Mouse (Mus musculus): ENCODE measurements around the gene Aak1. TPM values are rescaled to one million over a fixed set of nuclear protein-coding genes. Genes with fewer than 3 reads are reported as not detected.
"Not testable (repeated sequence)": the region's sequence is repeated elsewhere in the genome, so short reads cannot be mapped to it uniquely, and the experiment has no call there.

Aak1 gene
- total RNA-seq, 2 experiments from 2014 or later: 75.4 to 89.1 TPM

DNA sequence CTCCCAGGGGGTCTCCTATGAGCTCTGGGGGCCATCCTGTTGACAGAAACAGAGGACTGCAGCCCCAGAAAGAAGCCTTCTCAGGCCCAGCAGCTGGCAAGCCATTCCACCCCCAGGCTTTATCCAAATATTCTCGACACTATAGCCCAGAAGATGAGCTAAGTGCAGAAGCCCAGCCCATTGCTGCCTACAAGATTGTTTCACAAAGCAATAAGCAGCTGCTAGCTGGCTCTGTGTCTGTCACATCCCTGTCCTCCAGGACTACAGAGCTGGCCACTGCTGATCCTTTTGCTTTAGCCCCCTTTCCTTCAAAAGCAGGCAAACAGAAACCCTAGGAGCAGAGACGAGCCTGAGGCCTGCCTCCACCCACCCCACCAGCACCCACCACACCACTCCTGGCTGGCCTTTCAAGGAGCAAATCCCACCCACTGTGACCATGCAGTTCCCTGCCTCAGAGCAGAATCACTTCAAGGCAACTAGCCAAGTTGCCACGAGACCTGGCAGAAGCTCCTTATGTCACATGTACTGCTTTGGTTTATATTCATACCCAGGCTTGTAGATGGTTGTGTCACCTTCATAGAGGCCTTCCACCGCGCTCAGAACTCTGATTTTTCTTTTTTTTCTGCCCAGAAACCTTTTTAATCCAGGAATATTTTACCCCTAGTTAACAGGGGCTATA is 147.5 kb downstream of the Aak1 start:
- DNase-seq (ENCODE audit: low spot score): no peak
- intact Hi-C loops (cut with DNase I): no loop called here

DNA sequence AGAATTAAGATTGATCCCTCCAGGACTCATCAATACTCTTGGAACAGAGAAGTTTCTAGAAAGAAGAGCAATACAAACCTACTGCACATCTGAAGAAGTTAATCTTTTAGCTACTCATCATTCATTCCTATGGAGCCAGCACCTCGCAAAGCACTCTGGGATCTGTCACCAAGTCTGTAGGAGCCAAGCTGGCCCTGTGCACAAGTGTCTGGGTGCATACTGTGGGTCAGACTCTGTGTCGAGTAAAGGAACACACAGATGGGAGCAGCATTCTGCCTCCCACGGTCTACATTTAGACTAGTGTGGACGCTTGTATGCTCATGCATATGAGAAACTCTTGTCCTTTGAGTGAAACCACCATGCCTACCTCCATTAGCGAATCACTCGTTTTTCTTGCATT is 148.0 kb downstream of the Aak1 start:
- DNase-seq (ENCODE audit: low spot score): no peak
- intact Hi-C loops (cut with DNase I): no loop called here

DNA sequence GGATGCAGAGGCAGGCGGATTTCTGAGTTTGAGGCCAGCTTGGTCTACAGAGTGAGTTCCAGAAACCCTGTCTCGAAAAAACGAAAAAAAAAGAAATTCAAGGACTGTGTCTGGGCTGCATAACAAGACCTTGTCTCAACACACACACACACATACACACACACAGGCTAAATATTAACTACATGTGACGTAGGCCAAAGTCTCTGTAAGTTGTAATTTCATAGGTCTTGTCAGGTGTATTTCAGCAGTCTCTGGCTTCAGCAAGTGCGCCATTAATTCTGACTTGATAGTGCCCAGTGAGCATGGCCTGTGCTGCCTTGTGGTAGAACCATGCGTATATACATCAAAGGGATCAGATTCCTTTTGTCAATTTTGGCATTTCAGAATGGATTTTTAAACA is 152.7 kb downstream of the Aak1 start:
- intact Hi-C loops (cut with DNase I): loop anchor here (5.0 kb wide), 1 partner anchor 190 kb away; no protein-coding TSS in a partner anchor
- no peak for DNase-seq (ENCODE audit: low spot score)

DNA sequence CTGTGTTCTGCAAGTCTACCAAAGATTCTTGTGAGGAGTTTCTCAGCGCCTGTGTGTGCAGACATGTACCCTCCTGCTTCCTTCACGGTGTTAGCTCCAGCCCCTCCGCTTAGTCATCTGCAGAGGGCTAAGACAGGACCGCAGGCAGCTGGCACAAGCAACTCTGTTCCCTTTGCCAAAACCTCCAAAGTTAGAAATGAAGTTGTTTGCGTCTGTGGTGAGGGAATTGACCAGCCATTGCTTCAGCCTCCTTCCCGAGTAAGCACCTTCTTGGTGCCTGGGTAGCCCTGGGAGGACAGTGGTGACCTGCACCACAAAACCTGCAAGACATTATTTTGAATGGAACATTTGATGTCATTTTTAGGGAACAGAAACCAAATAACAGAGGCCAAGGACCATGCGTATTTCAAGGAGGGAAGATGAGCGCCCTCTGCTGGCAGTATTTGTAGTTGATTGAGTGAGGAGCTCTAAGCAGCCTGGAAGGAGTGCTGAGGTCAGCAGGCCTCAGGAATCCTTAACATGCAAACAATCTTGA is 153.3 kb downstream of the Aak1 start:
- intact Hi-C loops (cut with DNase I): loop anchor here (5.0 kb wide), 1 partner anchor 190 kb away; no protein-coding TSS in a partner anchor
- peak; percentile 58 for DNase-seq (ENCODE audit: low spot score)

DNA sequence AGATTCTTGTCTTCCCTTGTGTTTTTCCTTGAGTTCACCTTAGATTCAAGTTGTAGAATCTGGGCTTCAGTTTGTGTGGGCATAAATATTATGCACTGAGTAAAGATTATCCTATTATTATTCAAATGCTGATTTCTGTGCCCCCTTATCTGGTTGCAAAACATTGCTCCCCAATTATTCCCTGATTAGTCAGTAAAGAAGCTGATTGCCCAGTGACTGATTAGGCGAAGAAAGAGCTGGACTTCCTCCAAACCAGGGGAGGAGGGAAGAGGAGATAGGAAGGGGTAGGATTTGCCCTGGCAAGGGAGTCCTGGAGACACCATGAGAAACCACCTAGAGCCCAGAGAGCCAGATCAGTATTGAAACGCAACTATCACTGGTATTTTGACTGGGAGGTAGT is 154.8 kb downstream of the Aak1 start:
- no peak for DNase-seq (ENCODE audit: low spot score)
- intact Hi-C loops (cut with DNase I): loop anchor here (5.0 kb wide), 1 partner anchor 192 kb away; no protein-coding TSS in a partner anchor

DNA sequence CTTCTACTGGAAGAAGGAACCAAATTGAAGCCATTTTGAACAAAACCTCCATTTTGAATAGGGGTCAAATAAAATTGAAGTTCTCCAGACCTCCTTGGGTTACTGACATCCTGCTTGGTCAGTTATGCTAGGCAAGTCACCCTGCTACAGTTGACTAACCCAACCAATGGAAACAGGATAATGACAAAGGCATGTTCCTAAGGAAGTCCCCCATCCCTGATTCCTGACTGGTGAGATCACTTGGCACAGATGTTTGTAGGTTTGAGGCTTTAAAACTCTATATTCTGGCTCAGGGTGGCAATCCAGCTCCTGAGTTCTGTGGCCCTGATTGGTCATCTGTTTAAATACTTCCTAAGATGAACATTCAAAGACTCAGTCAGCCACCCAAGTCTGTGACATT is 156.3 kb downstream of the Aak1 start:
- intact Hi-C loops (cut with DNase I): loop anchor here (5.0 kb wide), 1 partner anchor 37 kb away; the partner anchor contains the start of gene Gfpt1
- no peak for DNase-seq (ENCODE audit: low spot score)

DNA sequence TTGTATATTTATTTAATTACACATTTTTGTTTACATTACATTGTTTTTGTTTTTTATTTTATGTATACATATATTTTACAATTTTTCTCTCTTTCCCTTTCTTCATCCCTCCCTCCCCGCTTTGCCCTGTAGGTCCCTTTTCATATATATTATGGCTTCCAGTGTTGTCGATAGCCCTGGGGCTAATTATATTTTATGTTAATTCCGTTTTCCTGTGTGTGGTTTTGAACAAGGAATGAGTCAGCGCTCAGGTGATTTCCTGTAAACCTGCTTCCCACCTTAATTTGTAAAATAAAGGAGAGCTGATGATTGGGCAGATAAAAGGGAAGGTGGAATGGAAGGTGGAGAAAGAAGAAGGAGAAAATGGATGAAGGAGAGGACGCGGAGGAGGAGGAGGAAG is 159.6 kb downstream of the Aak1 start, which contains the start of gene Nfu1:
TSS of gene Nfu1 (plus strand) at position 350 of the 400 bp plus-strand sequence.
- intact Hi-C loops (cut with DNase I): loop anchor here (5.0 kb wide), 1 partner anchor 33 kb away; the partner anchor contains the start of gene Gfpt1
- DNase-seq (ENCODE audit: low spot score): no peak

DNA sequence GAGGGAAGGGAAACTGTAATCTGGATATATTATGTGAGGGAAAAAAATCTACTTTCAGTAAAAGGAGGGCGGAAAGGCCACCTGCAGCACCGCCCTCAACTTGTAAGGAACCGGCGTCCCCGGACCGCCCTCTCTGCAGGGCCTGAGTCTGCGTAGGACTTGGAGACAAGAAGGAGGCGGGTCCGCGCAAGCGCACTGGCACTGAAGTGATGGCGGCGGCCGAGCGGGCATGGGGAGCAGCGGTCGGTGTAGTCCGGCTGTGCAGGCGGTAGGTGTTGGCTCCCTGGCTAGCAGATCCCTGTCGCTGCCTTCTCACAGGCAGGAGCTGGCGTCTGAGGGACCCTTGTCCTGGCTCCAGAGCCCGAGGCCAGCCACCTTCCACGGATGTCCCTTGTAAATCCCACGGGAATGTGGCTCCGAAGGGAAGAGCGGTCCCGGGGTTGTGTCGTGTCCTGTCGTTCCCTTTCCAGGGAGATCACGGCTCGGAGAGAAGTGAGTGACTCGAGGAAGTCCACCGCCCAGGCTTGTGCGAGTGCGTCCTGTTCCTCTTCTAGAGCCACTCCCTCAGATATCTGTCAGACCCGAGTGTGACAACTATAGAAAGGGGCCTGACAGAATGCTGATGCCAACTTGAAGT is 160.5 kb downstream of the Aak1 start:
- intact Hi-C loops (cut with DNase I): loop anchor here (5.0 kb wide), 1 partner anchor 32 kb away; the partner anchor contains the start of gene Gfpt1
- DNase-seq (ENCODE audit: low spot score): peak; percentile 90

DNA sequence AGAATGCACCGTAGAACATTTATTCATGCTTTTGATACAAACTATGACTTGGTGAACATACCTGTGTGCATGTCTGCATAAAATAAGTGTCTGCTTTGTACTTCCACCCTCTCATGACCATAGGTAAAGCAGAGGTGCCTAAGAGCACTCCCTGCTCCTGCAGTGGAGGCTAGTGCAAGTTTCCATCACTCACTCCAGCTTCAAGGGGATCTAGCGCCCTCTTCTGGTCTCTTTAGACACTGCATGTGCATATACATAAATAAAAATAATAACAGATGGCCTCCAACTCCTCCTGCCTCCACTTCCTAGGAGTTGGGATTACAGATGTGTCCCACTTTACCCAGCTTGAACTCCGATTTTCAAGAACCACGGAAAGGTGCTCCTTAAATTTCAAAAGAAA is 167.6 kb downstream of the Aak1 start:
- intact Hi-C loops (cut with DNase I): no loop called here
- DNase-seq (ENCODE audit: low spot score): no peak

DNA sequence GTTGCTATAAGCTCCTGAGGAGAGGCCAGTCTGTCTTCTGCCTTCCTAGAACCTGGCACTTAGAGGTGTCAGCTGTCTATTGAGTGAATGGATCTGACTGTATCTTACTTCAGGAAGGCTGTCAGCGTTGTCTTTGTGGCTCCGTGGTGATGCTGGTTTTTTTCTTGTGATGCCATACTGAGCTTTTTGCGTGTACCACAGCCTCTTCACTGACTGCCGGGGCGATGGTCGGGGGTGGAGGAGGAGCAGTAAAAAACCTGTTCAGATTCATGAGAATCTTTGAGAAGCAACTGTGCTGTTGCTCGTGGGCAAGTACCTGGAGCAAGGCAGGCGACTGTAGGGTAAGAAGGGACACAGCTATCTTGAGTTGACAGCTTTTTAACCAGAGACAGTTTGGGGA is 169.6 kb downstream of the Aak1 start:
- intact Hi-C loops (cut with DNase I): no loop called here
- DNase-seq (ENCODE audit: low spot score): no peak

DNA sequence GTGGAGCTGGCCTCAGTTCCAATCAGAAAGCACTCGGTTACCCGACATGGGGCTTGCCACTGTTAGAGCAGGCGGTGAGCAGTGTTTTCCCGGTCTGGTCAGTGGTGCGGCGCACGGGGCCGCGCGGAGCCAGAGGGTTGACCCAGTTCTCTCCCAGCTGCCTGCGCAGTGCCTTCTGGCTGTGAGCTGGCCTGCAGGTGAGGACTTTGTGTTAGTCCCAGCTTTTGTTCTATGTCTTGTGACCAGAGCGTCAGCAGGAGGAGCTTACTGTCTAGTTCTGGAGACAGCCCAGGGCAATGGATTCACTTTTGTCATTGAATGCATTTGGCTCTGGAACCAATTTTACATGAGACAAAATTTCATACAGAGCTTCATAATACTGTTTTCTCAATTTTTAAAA is 172.5 kb downstream of the Aak1 start:
- intact Hi-C loops (cut with DNase I): no loop called here
- no peak for DNase-seq (ENCODE audit: low spot score)

DNA sequence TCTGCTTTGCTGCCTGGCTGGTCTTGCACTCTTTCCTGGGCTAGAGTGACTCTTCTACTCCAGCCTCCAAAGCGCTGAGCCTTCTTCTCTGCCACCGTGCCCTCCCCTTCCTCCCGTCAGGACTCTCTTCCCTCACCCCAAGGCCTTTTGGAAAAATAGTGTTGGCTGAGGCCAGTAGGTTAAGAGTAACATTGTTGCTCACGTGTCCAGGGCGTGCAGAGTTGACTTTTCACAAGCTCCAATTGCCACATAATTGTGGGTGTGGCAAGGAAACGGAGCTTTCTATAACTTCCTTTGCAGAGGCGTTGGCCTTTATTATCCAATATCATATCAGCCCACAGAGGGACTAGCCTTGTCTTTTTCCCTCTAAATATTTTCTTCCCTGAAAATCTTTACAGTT is 177.7 kb downstream of the Aak1 start:
- DNase-seq (ENCODE audit: low spot score): no peak
- intact Hi-C loops (cut with DNase I): no loop called here

DNA sequence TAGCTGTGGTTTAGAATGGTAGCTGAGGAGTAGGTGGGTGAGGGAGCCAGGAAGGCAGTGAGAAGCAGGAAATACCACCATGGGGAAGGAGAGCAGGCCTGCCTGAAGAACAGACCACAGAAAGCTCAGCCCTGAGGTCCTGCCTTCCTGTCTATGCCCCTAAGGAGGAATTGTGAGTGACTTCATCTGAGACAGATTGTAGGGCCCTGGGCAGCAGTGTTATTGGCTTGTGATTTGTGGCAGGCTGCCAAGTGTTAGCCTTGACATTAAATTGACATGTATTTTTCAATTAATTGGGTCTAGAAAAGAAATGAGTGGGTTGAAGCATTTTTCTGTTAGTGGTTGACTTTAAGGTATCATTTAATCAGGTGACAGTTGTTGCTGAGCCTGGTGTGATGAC is 179.6 kb downstream of the Aak1 start:
- DNase-seq (ENCODE audit: low spot score): no peak
- intact Hi-C loops (cut with DNase I): no loop called here

DNA sequence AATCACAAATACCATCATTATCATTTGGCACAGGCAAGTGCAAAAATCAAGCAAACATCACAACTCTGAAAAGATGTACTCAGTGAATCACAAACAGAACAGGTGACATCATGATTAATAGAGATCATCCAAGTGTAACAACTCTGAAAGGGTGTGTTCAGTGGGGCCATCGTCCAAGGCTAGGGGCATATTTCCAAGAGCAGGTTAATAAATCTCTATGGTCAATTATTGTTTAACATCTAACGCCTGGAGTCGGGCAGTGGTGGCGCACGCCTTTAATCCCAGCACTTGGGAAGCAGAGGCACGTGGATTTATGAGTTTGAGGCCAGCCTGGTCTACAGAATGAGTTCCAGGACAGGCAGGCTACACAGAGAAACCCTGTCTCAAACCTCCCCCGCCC is 182.0 kb downstream of the Aak1 start:
- DNase-seq (ENCODE audit: low spot score); intact Hi-C loops (cut with DNase I): not testable (repeated sequence)

DNA sequence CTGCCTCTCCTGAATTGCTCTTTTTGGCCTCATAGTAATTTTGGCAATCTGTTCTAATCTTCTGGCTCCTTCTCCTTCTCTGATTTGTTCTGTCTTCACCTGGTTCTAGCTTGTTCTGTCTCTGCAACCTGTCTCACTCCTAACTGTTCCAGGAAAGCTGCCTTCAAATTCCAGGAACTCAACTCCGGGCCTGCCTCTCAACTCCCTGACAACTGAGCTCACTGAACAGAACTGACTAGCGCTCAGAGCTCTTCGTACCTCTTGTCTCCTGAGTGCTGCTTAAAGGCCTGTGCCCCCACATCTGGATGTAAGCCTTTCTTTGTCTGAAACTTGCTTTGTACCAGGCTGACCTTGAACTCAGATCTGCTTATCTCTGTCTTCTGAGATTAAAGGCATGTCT is 183.1 kb downstream of the Aak1 start:
- DNase-seq (ENCODE audit: low spot score): no peak
- intact Hi-C loops (cut with DNase I): no loop called here

DNA sequence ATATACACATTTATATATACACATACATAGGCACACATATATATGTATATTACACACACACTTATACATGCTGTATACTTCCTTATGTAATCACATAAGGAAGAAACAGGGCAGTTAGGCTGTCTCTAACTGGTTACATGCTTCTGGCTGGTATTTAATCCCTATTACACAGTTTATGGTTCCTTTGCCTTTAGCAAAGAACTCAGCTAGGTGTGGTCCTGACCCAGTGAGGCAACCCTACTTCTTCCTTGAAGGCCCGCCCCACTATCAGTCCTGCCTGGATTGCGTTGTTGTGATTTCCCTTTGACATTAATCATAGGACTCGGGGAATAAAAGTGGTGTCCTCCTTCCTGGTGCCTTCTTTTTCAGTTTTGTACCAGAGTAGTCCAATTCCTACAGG is 185.1 kb downstream of the Aak1 start:
- no peak for DNase-seq (ENCODE audit: low spot score)
- intact Hi-C loops (cut with DNase I): no loop called here

DNA sequence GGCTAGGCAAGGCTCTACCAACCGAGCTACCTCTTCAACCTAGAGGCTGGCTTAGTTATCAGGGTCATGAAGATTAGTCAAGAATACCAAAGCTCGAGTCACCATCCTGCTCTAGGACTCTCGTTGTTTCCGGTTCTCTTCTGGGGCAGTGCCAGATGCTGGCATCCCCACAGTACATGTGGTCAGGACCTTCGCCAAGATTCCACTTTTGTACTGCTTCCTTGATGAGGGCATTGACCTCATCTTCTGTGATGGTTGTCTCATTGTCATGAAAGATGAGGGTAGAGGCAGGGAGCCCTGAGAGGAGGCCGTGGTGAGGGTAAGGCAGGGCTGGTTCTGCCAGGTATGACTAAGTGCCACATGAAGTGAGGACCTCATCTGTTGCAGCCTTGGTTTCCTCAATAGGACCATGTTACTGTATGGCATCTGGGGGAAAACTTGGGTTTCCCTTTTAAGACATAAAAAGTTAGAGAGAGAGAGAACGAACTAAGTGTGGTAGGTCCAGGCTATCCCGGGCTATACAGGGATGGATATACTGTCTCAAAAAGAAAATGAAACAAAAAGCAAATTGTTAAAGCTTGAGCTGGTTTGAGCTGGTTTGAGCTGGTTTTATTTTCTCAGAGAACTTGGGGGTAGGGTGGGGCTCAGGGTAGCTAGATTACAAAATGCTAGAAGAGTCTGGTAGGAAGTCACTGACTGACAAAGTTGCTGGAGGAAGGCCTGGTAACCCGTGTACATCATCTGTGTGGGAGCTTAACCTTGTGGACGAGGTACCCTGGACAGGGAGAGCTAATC is 188.7 kb downstream of the Aak1 start:
- intact Hi-C loops (cut with DNase I): no loop called here
- no peak for DNase-seq (ENCODE audit: low spot score)

DNA sequence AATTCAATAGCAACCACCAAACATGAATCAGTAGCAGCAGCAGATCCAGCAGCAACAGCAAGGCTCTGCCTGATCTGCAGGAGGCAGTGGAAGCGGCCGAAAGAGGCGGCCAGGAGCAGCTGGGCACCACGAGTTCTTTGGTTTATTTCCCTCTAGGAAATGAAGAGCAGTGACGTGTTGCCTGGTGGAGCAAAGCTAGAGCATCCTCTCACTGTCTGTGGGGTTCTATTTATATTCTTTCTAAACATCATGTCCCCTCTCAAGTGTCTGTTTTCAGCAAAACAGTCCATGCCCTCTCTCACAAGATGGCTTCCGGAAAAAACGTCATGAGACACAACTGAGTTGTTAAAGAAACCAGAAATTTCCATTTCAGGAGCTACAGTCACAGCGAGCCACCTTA is 189.8 kb downstream of the Aak1 start:
- DNase-seq (ENCODE audit: low spot score): no peak
- intact Hi-C loops (cut with DNase I): no loop called here

DNA sequence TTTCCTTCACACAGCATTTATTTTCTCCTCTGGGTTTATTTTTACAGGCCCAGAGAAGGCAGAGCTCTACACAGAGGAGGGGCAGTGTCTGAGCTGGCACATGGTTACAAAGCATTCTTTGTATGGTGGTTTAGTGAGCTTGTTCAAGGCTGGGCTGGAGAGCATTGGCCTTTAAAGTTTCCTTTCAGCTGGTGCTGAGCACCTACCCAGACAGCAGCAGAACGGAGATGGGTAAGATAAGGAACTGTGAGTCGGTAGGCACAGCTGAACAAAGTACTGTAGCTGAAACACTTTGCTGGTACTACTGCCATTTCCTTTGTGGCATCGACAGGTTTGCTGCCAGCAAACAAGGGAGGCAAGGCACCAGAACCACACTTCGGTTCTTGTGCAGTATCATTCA is 191.7 kb downstream of the Aak1 start:
- intact Hi-C loops (cut with DNase I): loop anchor here (5.0 kb wide), 1 partner anchor 34 kb away; the partner anchor contains the start of gene Nfu1
- no peak for DNase-seq (ENCODE audit: low spot score)

DNA sequence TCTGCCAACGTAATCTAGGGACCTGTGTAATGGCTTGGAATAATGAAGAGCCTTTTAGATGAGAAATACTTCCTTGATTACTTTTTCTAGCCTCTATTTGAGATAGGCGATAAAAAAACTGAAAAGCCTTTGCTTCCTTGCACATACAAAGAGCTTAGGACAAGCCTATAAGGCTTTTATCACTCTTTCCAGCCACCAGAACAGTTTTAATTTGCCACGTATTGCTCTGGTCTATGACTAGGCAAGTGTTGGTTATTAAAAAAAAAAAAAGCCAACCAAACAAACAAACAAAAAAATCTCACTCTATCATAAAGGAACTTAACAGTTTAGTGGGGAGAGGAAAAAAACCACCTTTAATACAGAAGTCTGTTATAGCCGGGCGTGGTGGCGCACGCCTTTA is 192.1 kb downstream of the Aak1 start:
- intact Hi-C loops (cut with DNase I): loop anchor here (5.0 kb wide), 1 partner anchor 34 kb away; the partner anchor contains the start of gene Nfu1
- DNase-seq (ENCODE audit: low spot score): no peak

Data from heart, postnatal 25 days (tissue).